Mouse (Mus musculus) embryonic facial prominence, embryonic 13.5 days (tissue): ENCODE measurements around the gene Vamp4. TPM values are rescaled to one million over a fixed set of nuclear protein-coding genes. Genes with fewer than 3 reads are reported as not detected.

Experiments used
- ATAC-seq: fragments of 200-750 bp; cut with Nextera tagmentation; 2 replicates; pipeline ENCODE4 v1.8.0; 2017; ENCODE audit warnings: low read depth; ENCODE audit not compliant: insufficient number of reproducible peaks, insufficient read depth, low FRiP score, low TSS enrichment
- H3K27ac ChIP-seq: fragments of 300-500 bp; sonication (generic); 2 replicates; pipeline ENCODE4 v1.5.1; 2015; ENCODE audit warnings: moderate library complexity, mild to moderate bottlenecking, inconsistent platforms
- H3K27me3 ChIP-seq: fragments of 300-500 bp; sonication (generic); 2 replicates; pipeline ENCODE4 v1.6.1; 2015; ENCODE audit warnings: mild to moderate bottlenecking, inconsistent platforms
- H3K36me3 ChIP-seq: fragments of 300-500 bp; sonication (generic); 2 replicates; pipeline ENCODE4 v1.6.1; 2015; ENCODE audit warnings: mild to moderate bottlenecking, inconsistent platforms
- H3K4me1 ChIP-seq: fragments of 300-500 bp; sonication (generic); 2 replicates; pipeline ENCODE4 v1.6.1; 2015; ENCODE audit warnings: inconsistent platforms
- H3K4me2 ChIP-seq: fragments of 300-500 bp; sonication (generic); 2 replicates; pipeline ENCODE4 v1.6.1; 2015; ENCODE audit warnings: moderate library complexity, mild to moderate bottlenecking, inconsistent platforms
- H3K4me3 ChIP-seq: fragments of 300-500 bp; sonication (generic); 2 replicates; pipeline ENCODE4 v1.5.1; 2015; ENCODE audit warnings: mild to moderate bottlenecking, inconsistent platforms
- H3K9ac ChIP-seq: fragments of 300-500 bp; sonication (generic); 2 replicates; pipeline ENCODE4 v1.6.1; 2015; ENCODE audit warnings: mild to moderate bottlenecking, inconsistent platforms
- H3K9me3 ChIP-seq: fragments of 300-500 bp; sonication (generic); 2 replicates; pipeline ENCODE4 v1.6.1; 2016; ENCODE audit warnings: inconsistent platforms
- WGBS: fragments of 180-500 bp; shearing (Covaris S2); methylation state at CpG from one replicate; pipeline ENCODE4 v1.1.7; 2015; ENCODE audit warnings: mixed read lengths; 5-methylcytosine and 5-hydroxymethylcytosine counted together
- polyA plus RNA-seq: library from polyadenylated mRNA; unstranded; fragments of >200 nt; fragmentation: Nextera tagmentation; extraction: Ambion mirVana; gene quantifications from 2 replicates; pipeline ENCODE4 v1.2.1, GENCODE M21; 2015

Vamp4 gene
- polyA plus RNA-seq, 1 experiment from 2014 or later = 85.8 TPM

- no peaks in the 10 kb centered on the region for H3K9me3 ChIP-seq
- H3K4me3 ChIP-seq = no peak overlapping the region
- WGBS = 64% methylated on average over 5 of the region's 5 CpGs
- H3K4me1 ChIP-seq = peaks cover 15% of the 10 kb centered on the region
- peaks cover 17% of the 10 kb centered on the region for H3K36me3 ChIP-seq
- no peak for ATAC-seq
- no peaks in the 10 kb centered on the region for H3K27me3 ChIP-seq
- H3K4me2 ChIP-seq = no peak overlapping the region
- no peak overlapping the region for H3K27ac ChIP-seq
- no peak overlapping the region for H3K9ac ChIP-seq
Observed at GRCm38 (mm10) chr1:162549615-162550283, 20.6 kb upstream of the Vamp4 start.

- no peaks in the 10 kb centered on the region for H3K9me3 ChIP-seq
- H3K27ac ChIP-seq = no peak overlapping the region
- H3K27me3 ChIP-seq = no peaks in the 10 kb centered on the region
- H3K9ac ChIP-seq = no peak overlapping the region
- no peak overlapping the region for H3K4me3 ChIP-seq
- no peaks in the 10 kb centered on the region for H3K36me3 ChIP-seq
- H3K4me1 ChIP-seq = no peaks in the 10 kb centered on the region
- no peak for ATAC-seq
- 90% methylated on average over 9 of the region's 9 CpGs for WGBS
- no peak overlapping the region for H3K4me2 ChIP-seq
Observed at GRCm38 (mm10) chr1:162552956-162553355, 17.4 kb upstream of the Vamp4 start.

DNA sequence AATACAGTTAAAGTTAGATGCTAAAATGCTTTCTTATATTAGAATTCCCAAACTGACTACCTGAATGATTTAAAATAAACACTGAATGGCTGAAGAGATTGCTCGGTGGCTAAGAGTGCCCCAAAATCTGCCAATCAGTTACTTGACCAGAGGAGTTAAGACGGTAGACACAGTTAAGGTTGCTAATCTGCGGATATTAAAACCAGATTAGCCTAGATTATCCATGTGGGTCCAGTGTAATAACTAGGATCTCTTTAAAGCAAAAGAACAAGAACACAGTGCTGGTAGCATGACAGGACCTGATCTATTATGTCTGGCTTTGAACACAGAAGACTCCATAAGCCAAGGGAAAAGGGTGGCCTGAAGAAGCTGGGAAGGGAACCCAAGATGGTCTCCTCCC, 16.1 kb upstream of the Vamp4 start:
- H3K27me3 ChIP-seq = no peaks in the 10 kb centered on the region
- no peaks in the 10 kb centered on the region for H3K9me3 ChIP-seq
- 77% methylated on average over 3 of the region's 3 CpGs for WGBS
- no peaks in the 10 kb centered on the region for H3K36me3 ChIP-seq
- ATAC-seq = no peak
- H3K4me2 ChIP-seq = no peak overlapping the region
- H3K4me3 ChIP-seq = no peak overlapping the region
- no peak overlapping the region for H3K9ac ChIP-seq
- H3K27ac ChIP-seq = no peak overlapping the region
- no peaks in the 10 kb centered on the region for H3K4me1 ChIP-seq

DNA sequence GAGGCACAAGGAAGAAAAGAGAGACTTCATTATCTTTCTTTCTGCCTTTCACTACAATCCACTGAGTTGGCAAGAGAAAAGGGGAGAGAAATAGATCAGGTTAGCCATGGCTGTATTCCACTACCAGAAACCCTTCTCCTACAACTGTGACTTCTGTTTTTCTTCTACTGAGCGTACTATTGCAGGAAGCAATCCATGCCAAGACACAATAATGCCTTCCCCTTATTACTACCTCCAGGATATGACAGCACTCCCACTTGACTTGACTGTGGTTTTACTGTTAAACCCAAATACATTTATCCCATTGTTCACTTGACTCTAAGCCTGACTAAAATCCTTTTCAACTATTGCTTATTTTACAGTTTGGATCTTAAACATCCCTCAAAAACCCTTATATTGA, 7.1 kb upstream of the Vamp4 start:
- WGBS = 82% methylated on average over 1 of the region's 1 CpGs
- Histone ChIP-seq H3K4me2 (no peak overlapping the region), H3K9ac (no peak overlapping the region), H3K27me3 (no peaks in the 10 kb centered on the region), H3K9me3 (no peaks in the 10 kb centered on the region), H3K36me3 (no peaks in the 10 kb centered on the region), H3K27ac (no peak overlapping the region), H3K4me1 (peaks cover 9% of the 10 kb centered on the region), H3K4me3 (no peak overlapping the region)
- no peak for ATAC-seq

GRCm38 (mm10) chr1:162564992-162565391, 5.3 kb upstream of the Vamp4 start:
- H3K36me3 ChIP-seq = no peaks in the 10 kb centered on the region
- no peak overlapping the region for H3K4me3 ChIP-seq
- no peaks in the 10 kb centered on the region for H3K9me3 ChIP-seq
- WGBS = 76% methylated on average over 3 of the region's 3 CpGs
- H3K9ac ChIP-seq = no peak overlapping the region
- ATAC-seq = no peak
- H3K4me2 ChIP-seq = no peak overlapping the region
- H3K27ac ChIP-seq = no peak overlapping the region
- peaks cover 15% of the 10 kb centered on the region for H3K4me1 ChIP-seq
- H3K27me3 ChIP-seq = no peaks in the 10 kb centered on the region

- H3K4me1 ChIP-seq = peaks cover 18% of the 10 kb centered on the region
- no peak overlapping the region for H3K27ac ChIP-seq
- H3K4me3 ChIP-seq = no peak overlapping the region
- no peak overlapping the region for H3K4me2 ChIP-seq
- H3K27me3 ChIP-seq = no peaks in the 10 kb centered on the region
- WGBS = 19% methylated on average over 3 of the region's 3 CpGs
- H3K36me3 ChIP-seq = no peaks in the 10 kb centered on the region
- H3K9me3 ChIP-seq = no peaks in the 10 kb centered on the region
- no peak for ATAC-seq
- H3K9ac ChIP-seq = 0 out of 2 replicates have a peak overlapping the region, but pooled peaks have one; percentile 7
Observed at GRCm38 (mm10) chr1:162567351-162567750, 3.0 kb upstream of the Vamp4 start.

DNA sequence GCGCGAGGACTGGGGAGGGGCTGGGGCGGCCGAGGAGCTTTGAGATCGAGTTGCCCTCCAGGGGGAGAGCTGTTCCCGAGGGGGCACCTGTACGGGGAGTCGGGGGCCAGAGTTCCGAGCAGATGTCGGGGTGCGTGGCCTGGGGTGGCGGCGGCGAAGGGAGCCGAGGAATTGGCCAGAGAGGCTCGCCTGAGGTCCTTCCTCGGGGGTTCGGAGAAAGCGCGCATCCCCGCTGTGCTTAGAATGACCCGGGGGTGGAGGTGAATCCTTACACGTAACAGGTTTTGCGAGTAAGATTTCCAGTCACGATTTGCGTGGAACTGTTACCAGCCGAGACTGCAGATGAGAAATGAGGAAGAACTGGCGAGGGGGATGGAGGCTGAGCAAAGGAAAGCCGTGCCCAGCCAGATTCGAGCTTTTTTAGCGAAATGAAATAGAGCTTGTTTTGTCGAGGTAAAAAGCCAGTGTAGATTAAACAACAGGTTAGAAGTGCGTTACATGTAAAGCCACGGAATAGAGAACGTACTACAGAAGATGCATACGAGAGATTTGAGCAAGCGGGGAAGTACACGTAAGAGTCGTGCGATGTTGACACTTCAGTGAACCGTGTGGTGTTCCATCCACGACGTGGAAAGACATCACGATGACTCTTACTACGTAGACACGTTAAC, 751 bp downstream of the Vamp4 start:
- Histone ChIP-seq H3K36me3 (peaks cover 19% of the 10 kb centered on the region), H3K4me1 (peaks cover 23% of the 10 kb centered on the region), H3K27me3 (no peaks in the 10 kb centered on the region), H3K9ac (peak overlapping the region; percentile 94), H3K27ac (peak overlapping the region; percentile 94), H3K9me3 (peaks cover 3% of the 10 kb centered on the region; the same call in 1 of the 2 replicates), H3K4me2 (peak overlapping the region; percentile 67), H3K4me3 (peak overlapping the region; percentile 96)
- no peak for ATAC-seq
- WGBS = under 1% methylated on average over 44 of the region's 46 CpGs

- 95% methylated on average over 3 of the region's 3 CpGs for WGBS
- peaks cover 46% of the 10 kb centered on the region for H3K36me3 ChIP-seq
- H3K9me3 ChIP-seq = peaks cover 3% of the 10 kb centered on the region; the same call in 1 of the 2 replicates
- no peak overlapping the region for H3K4me3 ChIP-seq
- H3K27me3 ChIP-seq = no peaks in the 10 kb centered on the region
- no peak for ATAC-seq
- H3K9ac ChIP-seq = no peak overlapping the region
- H3K27ac ChIP-seq = no peak overlapping the region
- no peak overlapping the region for H3K4me2 ChIP-seq
- H3K4me1 ChIP-seq = 0 out of 2 replicates have a peak, but pooled peaks cover 8% of the 10 kb centered on the region
Observed at GRCm38 (mm10) chr1:162575098-162575497, 4.8 kb downstream of the Vamp4 start.

- Histone ChIP-seq H3K27ac (no peak overlapping the region), H3K9ac (no peak overlapping the region), H3K4me2 (no peak overlapping the region), H3K4me1 (no peaks in the 10 kb centered on the region), H3K27me3 (no peaks in the 10 kb centered on the region), H3K36me3 (peaks cover 33% of the 10 kb centered on the region), H3K4me3 (no peak overlapping the region), H3K9me3 (no peaks in the 10 kb centered on the region)
- 86% methylated on average over 2 of the region's 2 CpGs for WGBS
- no peak for ATAC-seq
Observed at GRCm38 (mm10) chr1:162582884-162583283, 12.6 kb downstream of the Vamp4 start.

GRCm38 (mm10) chr1:162586282-162586681, 16.0 kb downstream of the Vamp4 start:
- 85% methylated on average over 4 of the region's 4 CpGs for WGBS

DNA sequence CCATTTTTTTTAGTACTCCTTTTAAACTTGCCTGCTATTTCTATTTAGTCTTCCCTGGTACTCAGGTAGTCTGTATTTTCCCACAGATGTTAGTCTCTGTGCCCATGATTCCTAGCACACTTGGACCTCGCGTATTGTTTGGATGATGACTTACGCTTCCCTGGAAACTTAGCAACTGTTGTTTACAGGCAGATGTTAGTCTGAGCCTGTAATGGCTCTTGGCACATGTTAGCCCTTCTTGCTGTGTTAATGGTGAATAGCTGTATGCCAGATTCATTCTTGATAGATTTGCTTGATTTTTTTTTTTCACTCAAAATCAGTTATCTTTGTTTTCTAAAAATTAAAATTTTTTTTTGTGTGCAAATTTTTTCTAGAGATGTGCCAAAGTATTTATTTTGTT, 18.3 kb downstream of the Vamp4 start:
- no peak overlapping the region for H3K9ac ChIP-seq
- WGBS = 86% methylated on average over 3 of the region's 3 CpGs
- no peak overlapping the region for H3K27ac ChIP-seq
- no peaks in the 10 kb centered on the region for H3K9me3 ChIP-seq
- H3K27me3 ChIP-seq = no peaks in the 10 kb centered on the region
- no peak overlapping the region for H3K4me2 ChIP-seq
- peaks cover 3% of the 10 kb centered on the region; the same call in 1 of the 2 replicates for H3K4me1 ChIP-seq
- H3K4me3 ChIP-seq = no peak overlapping the region
- peaks cover 19% of the 10 kb centered on the region for H3K36me3 ChIP-seq
- ATAC-seq = no peak

More at GRCm38 (mm10) chr1:162586282-162586681, 16.0 kb downstream of the Vamp4 start:
- no peak for ATAC-seq
- Histone ChIP-seq H3K4me1 (peaks cover 3% of the 10 kb centered on the region; the same call in 1 of the 2 replicates), H3K4me2 (no peak overlapping the region), H3K36me3 (peaks cover 19% of the 10 kb centered on the region), H3K9ac (no peak overlapping the region), H3K27me3 (no peaks in the 10 kb centered on the region), H3K9me3 (no peaks in the 10 kb centered on the region), H3K4me3 (no peak overlapping the region), H3K27ac (no peak overlapping the region)

- no peak for ATAC-seq
- H3K36me3 ChIP-seq = peaks cover 17% of the 10 kb centered on the region
- no peak overlapping the region for H3K4me3 ChIP-seq
- H3K27me3 ChIP-seq = no peaks in the 10 kb centered on the region
- no peak overlapping the region for H3K9ac ChIP-seq
- H3K27ac ChIP-seq = no peak overlapping the region
- 12% methylated on average over 9 of the region's 9 CpGs for WGBS
- no peak overlapping the region for H3K4me2 ChIP-seq
- H3K9me3 ChIP-seq = no peaks in the 10 kb centered on the region
- peaks cover 3% of the 10 kb centered on the region; the same call in 1 of the 2 replicates for H3K4me1 ChIP-seq
Observed at GRCm38 (mm10) chr1:162589443-162589842, 19.1 kb downstream of the Vamp4 start.
